Mouse (Mus musculus) pancreas, adult 10 weeks (tissue): Measurements from ENCODE around the gene Dtnbp1. TPM values are rescaled to one million over a fixed set of nuclear protein-coding genes. Genes with fewer than 3 reads are reported as not detected.

ENCODE experiments used
- polyA plus RNA-seq: library from polyadenylated mRNA; stranded (reverse); fragments of 350-450 nt; fragmentation: Illumina TruSeq; extraction: RNeasy Lipid Tissue Mini Kit (QIAGEN cat#74804); gene quantifications from one replicate; pipeline ENCODE4 v1.2.3, GENCODE M21; 2015; ENCODE audit warnings: low read depth, low replicate concordance; ENCODE audit not compliant: insufficient read depth

The Dtnbp1 gene
- 8.1 TPM for polyA plus RNA-seq

DNA sequence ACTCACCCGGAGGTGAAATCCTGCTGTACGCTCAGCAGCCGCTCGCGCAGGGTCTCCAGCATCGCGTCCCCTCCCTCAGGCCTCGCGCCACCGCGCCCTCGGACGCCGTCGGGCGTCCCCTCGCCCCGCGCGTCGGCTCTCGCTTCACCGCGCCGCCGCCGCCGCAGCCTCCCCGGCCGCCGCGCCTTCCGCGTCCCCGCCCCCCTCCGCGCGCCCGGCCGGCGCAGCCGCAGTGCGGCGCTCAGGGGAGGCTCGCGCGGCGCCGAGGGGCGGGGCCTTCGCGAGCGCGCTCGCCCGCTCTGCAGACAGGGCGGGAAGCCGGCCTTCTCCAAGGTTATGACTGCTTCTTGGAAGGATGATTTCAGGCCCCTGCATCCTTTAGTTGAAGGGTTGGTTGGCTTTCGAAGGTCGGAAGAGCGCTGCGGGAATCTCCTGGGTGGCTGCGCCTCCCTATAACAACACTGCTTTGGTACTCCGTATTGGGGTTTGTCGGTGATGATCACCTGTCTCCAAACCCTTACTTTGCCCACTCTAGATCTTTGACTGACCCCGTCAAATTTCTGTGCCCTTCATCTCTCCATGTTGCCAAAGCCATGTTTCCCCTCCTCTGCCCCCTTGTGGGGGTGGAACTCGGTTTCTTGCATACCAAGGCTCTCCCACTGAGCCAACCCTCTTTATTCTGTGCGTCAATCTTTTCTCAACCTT, at the start of gene Dtnbp1:
Dtnbp1 (minus strand) TSS at position 237 of the 705 bp plus-strand sequence.

Other genes starting within 250 kb of the Dtnbp1 start
- not detected for gene Gm9817, start 76.5 kb upstream of the Dtnbp1 start, polyA plus RNA-seq